8 mouse cellular contexts compared by ENCODE assay signal in the genomic region with DNA sequence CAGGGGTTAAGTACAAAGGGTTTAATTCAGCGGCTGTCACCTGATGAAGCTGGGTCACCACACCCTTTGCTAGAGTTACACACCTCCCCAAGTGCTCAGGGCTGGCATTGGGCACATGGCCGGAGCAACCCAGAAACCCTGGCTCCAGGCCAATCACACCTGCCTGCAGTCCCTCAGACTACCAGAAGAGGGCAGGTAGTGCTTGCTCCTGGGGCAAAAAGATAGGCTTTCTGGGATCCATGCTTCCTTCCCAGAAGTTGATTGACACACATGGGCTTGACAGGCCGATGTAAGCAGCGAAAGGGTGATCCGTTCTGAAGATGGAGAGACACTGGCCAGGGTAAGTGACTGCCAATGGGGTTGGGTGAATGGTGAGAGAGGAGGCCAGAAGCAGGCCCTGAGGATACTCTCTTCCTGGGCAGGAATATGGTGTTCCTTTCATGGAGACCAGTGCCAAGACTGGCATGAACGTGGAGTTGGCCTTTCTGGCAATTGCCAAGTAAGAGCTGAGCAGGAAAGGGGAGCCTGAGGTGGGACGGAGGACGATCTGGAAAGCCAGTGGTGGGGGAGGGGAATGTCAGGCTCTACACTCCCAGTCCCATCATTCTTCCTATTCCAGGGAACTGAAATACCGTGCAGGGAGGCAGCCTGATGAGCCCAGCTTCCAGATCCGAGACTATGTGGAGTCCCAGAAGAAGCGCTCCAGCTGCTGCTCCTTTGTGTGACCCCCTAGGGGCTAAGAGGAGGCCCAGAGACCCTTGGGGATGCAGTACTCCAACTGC. TPM values are rescaled to one million over a fixed set of nuclear protein-coding genes. Genes with fewer than 3 reads are reported as not detected.
DNase-seq lines count a peak whose midpoint lies in the region; ATAC-seq and TF ChIP-seq lines count a peak whose summit lies in the region.

No protein-coding gene starts in this region.

- no peak overlapping the region; the same call in 1 of the 2 replicates for H3K27ac ChIP-seq in hindbrain, embryonic 10.5 days
- H3K27ac ChIP-seq in hindbrain, embryonic 12.5 days, result no peak overlapping the region

- H3K9me3 ChIP-seq in hindbrain, embryonic 10.5 days, result no peaks in the 10 kb centered on the region
- H3K9me3 ChIP-seq in hindbrain, embryonic 12.5 days (replicated peaks), result no peaks in the 10 kb centered on the region
- H3K9me3 ChIP-seq in E14TG2a.4 (ENCODE audit: low read length), result no peaks in the 10 kb centered on the region

- no peak overlapping the region for H3K9ac ChIP-seq in hindbrain, embryonic 12.5 days

- peaks cover 65% of the 10 kb centered on the region for H3K4me1 ChIP-seq in hindbrain, embryonic 10.5 days (replicated peaks)
- peaks cover 36% of the 10 kb centered on the region for H3K4me1 ChIP-seq in hindbrain, embryonic 12.5 days
- H3K4me1 ChIP-seq in E14TG2a.4 (replicated peaks; ENCODE audit: low read depth, low read length), result peaks cover 44% of the 10 kb centered on the region

- DNase-seq in hindbrain, embryonic 10.5 days (ENCODE audit: low spot score), result peak; percentile 67
- no peak for DNase-seq in brain, embryonic 14.5 days (ENCODE audit: low read depth)
- peak; percentile 76 for DNase-seq in gastrocnemius, postnatal 10 days
- DNase-seq in layer of hippocampus, adult 9-11 months, result peak; percentile 51
- DNase-seq in natural killer cell, adult 2 months (ENCODE audit: low spot score in 2 of 2), result peak; percentile 78 to 79
- peak; percentile 86 for DNase-seq in urinary bladder, adult 2 months (ENCODE audit: low spot score)

- ATAC-seq in hindbrain, embryonic 12.5 days (ENCODE audit: low FRiP score), result no peak

- H3K4me3 ChIP-seq in hindbrain, embryonic 10.5 days, result no peak overlapping the region
- H3K4me3 ChIP-seq in hindbrain, embryonic 12.5 days, result no peak overlapping the region
- H3K4me3 ChIP-seq in E14TG2a.4 (replicated peaks; ENCODE audit: low read length), result no peak overlapping the region

- H3K4me2 ChIP-seq in hindbrain, embryonic 12.5 days (replicated peaks), result no peak overlapping the region

- 46% methylated on average over 11 of the region's 11 CpGs for WGBS in hindbrain, embryonic 10.5 days
- WGBS in hindbrain, embryonic 12.5 days, result 53% methylated on average over 11 of the region's 11 CpGs

- TF ChIP-seq CTCF in E14TG2a.4 (conservative IDR thresholded peaks at IDR 0.05; ENCODE audit: low read length), result peak; percentile 92
- peak; percentile 70 for TF ChIP-seq CTCF in brain, embryonic 14.5 days (IDR thresholded peaks at IDR 0.05; ENCODE audit: borderline replicate concordance, extremely low read depth, insufficient read depth, insufficient read length)

- H3K27me3 ChIP-seq in hindbrain, embryonic 10.5 days (ENCODE audit: insufficient read depth, poor library complexity, severe bottlenecking), result peaks cover 75% of the 10 kb centered on the region
- H3K27me3 ChIP-seq in hindbrain, embryonic 12.5 days, result peaks cover 71% of the 10 kb centered on the region
- H3K27me3 ChIP-seq in E14TG2a.4 (ENCODE audit: insufficient read depth, low read length), result peaks cover 68% of the 10 kb centered on the region

- no peak for TF ChIP-seq POLR2A in brain, embryonic 14.5 days (IDR thresholded peaks at IDR 0.05; ENCODE audit: borderline replicate concordance, extremely low read depth, insufficient read depth, insufficient read length, poor library complexity, severe bottlenecking)

- H3K36me3 ChIP-seq in hindbrain, embryonic 10.5 days, result no peaks in the 10 kb centered on the region
- no peaks in the 10 kb centered on the region for H3K36me3 ChIP-seq in hindbrain, embryonic 12.5 days
- H3K36me3 ChIP-seq in E14TG2a.4 (ENCODE audit: insufficient read depth, low read length), result no peaks in the 10 kb centered on the region

RNA-seq across cellular contexts. Expression of a gene that starts 2.9 kb away (rescaled TPM):
- 39.6 and 49.8 TPM in 2 replicates for polyA plus RNA-seq in hindbrain, embryonic 10.5 days (2016; fragmentation: Nextera tagmentation; extraction: Ambion mirVana)
- polyA plus RNA-seq in hindbrain, embryonic 12.5 days (2016; fragmentation: Nextera tagmentation; extraction: Ambion mirVana), result 35.7 and 42.3 TPM in 2 replicates
- polyA plus RNA-seq in brain, embryonic 14.5 days (2012; rRNA removed), result 31.6 and 40.5 TPM in 2 replicates
- 1 to 10 TPM; 6.5 to 8.3 TPM for total RNA-seq in gastrocnemius, postnatal 10 days (2021)
- polyA plus RNA-seq in urinary bladder, adult 2 months (2012; rRNA removed), result 67.7 and 76.3 TPM in 2 replicates

RNA-seq across cellular contexts. Expression of a gene that starts 26.4 kb away (rescaled TPM):
- polyA plus RNA-seq in hindbrain, embryonic 10.5 days (2016; fragmentation: Nextera tagmentation; extraction: Ambion mirVana), result 0.11 TPM in 1 of 2 replicates, not detected in the other
- polyA plus RNA-seq in hindbrain, embryonic 12.5 days (2016; fragmentation: Nextera tagmentation; extraction: Ambion mirVana), result 0.27 TPM in 1 of 2 replicates, not detected in the other
- polyA plus RNA-seq in brain, embryonic 14.5 days (2012; rRNA removed), result 0.10 and 0.15 TPM in 2 replicates
- under 1 TPM in 1 of 2 experiments, not detected in 1; 0.34 TPM for total RNA-seq in gastrocnemius, postnatal 10 days (2021)
- 0.52 and 1.5 TPM in 2 replicates for polyA plus RNA-seq in urinary bladder, adult 2 months (2012; rRNA removed)

RNA-seq across cellular contexts. Expression of a gene that starts 27.1 kb away (rescaled TPM):
- polyA plus RNA-seq in hindbrain, embryonic 10.5 days (2016; fragmentation: Nextera tagmentation; extraction: Ambion mirVana), result 6.9 and 10.6 TPM in 2 replicates
- 9.0 and 10.4 TPM in 2 replicates for polyA plus RNA-seq in hindbrain, embryonic 12.5 days (2016; fragmentation: Nextera tagmentation; extraction: Ambion mirVana)
- polyA plus RNA-seq in brain, embryonic 14.5 days (2012; rRNA removed), result 7.1 and 10.7 TPM in 2 replicates
- 1 to 10 TPM; 3.9 to 6.4 TPM for total RNA-seq in gastrocnemius, postnatal 10 days (2021)
- polyA plus RNA-seq in urinary bladder, adult 2 months (2012; rRNA removed), result 7.0 and 9.4 TPM in 2 replicates

RNA-seq across cellular contexts. Expression of a gene that starts 27.5 kb away (rescaled TPM):
- polyA plus RNA-seq in hindbrain, embryonic 10.5 days (2016; fragmentation: Nextera tagmentation; extraction: Ambion mirVana), result 18.7 and 24.3 TPM in 2 replicates
- polyA plus RNA-seq in hindbrain, embryonic 12.5 days (2016; fragmentation: Nextera tagmentation; extraction: Ambion mirVana), result 19.1 and 21.1 TPM in 2 replicates
- 16.0 and 16.9 TPM in 2 replicates for polyA plus RNA-seq in brain, embryonic 14.5 days (2012; rRNA removed)
- total RNA-seq in gastrocnemius, postnatal 10 days (2021), result 10 to 100 TPM; 13.7 to 14.8 TPM
- 27.5 and 32.2 TPM in 2 replicates for polyA plus RNA-seq in urinary bladder, adult 2 months (2012; rRNA removed)
